Mouse (Mus musculus): ENCODE measurements at regions not wholly inside any gene's neighbourhood (a gene's known extent, or its start where the extent isn't known, plus 50 kb on each side); places are given as distances from the start of the nearest gene placed in this dataset.

DNA sequence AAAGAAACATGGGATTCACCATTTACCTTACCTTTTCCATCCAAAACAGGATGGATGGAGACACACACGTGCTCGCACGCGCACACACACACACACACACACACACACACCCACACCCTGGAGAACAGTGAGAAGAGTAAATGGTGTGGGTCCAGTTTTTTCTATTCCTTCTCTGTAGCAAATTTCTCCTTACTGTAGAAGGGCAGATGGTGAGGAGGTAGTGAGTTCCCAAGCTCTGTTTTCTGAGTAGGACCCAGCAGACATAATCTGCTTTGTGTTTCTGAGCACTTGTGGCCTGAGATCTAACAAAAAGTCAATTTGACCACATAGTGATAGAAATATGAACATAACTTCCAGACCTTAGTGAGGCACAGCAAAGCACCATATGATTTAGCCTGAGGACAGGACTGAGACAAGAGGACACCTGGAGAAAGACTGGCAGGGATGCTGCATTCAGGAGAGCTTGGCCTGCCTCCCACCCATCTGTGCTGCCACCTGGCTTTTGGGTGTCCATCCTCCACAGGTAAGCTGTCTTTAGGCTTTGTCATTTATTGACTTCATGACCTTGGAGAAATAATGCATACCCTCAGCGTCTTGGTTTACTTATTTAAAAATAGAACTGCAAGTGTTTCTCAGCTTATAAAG lies 64.1 kb upstream of the Naaladl2 start:
- TF ChIP-seq CTCF (IDR thresholded peaks at IDR 0.05; ENCODE audit: borderline replicate concordance, extremely low read depth, insufficient read depth, insufficient read length) = no peak
- TF ChIP-seq POLR2A (IDR thresholded peaks at IDR 0.05; ENCODE audit: borderline replicate concordance, extremely low read depth, insufficient read depth, insufficient read length, poor library complexity, severe bottlenecking) = no peak

Data from brain, embryonic 14.5 days (tissue).